Mouse (Mus musculus) kidney, embryonic 14.5 days (tissue): ENCODE measurements around the gene Dach1. TPM values are rescaled to one million over a fixed set of nuclear protein-coding genes. Genes with fewer than 3 reads are reported as not detected.

ENCODE experiments used
- ATAC-seq: fragments of 200-750 bp; cut with Nextera tagmentation; 2 replicates; pipeline ENCODE4 v1.8.0; 2017; ENCODE audit warnings: moderate number of reproducible peaks, mild to moderate bottlenecking, moderate TSS enrichment, moderate library complexity; ENCODE audit not compliant: low FRiP score, low TSS enrichment
- H3K27ac ChIP-seq: fragments of 300-500 bp; sonication (generic); 2 replicates; pipeline ENCODE4 v1.5.1; 2014; ENCODE audit warnings: low read depth, mild to moderate bottlenecking, low read length, moderate library complexity, mixed read lengths
- H3K27me3 ChIP-seq: fragments of 300-500 bp; sonication (generic); 2 replicates; pipeline ENCODE4 v1.6.1; 2014; ENCODE audit warnings: mild to moderate bottlenecking, low read length; ENCODE audit not compliant: control insufficient read depth, insufficient read depth
- H3K36me3 ChIP-seq: fragments of 300-500 bp; sonication (generic); 2 replicates; pipeline ENCODE4 v1.6.1; 2014; ENCODE audit warnings: low read length, mixed read lengths; ENCODE audit not compliant: control insufficient read depth, insufficient read depth
- H3K4me1 ChIP-seq: fragments of 300-500 bp; sonication (generic); 2 replicates; pipeline ENCODE4 v1.6.1; 2014; ENCODE audit warnings: low read length, mixed read lengths; ENCODE audit not compliant: control insufficient read depth, insufficient read depth
- H3K4me2 ChIP-seq: fragments of 300-500 bp; sonication (generic); replicated peaks from 2 replicates; pipeline ENCODE4 v1.6.1; 2014; ENCODE audit warnings: low read depth, mild to moderate bottlenecking, low read length
- H3K4me3 ChIP-seq: fragments of 300-500 bp; sonication (generic); 2 replicates; pipeline ENCODE4 v1.5.1; 2014; ENCODE audit warnings: mild to moderate bottlenecking, low read length
- H3K9ac ChIP-seq: fragments of 300-500 bp; sonication (generic); 2 replicates; pipeline ENCODE4 v1.6.1; 2014; ENCODE audit warnings: low read depth, mild to moderate bottlenecking, low read length, moderate library complexity
- H3K9me3 ChIP-seq: fragments of 300-500 bp; sonication (generic); 2 replicates; pipeline ENCODE4 v1.6.1; 2016; ENCODE audit warnings: low read length; ENCODE audit not compliant: control insufficient read depth
- WGBS: fragments of 180-500 bp; shearing (Covaris S2); extraction: QIAGEN DNeasy Blood & Tissue Kit; methylation state at CpG from one replicate; pipeline ENCODE4 v1.1.7; 2014; 5-methylcytosine and 5-hydroxymethylcytosine counted together
- polyA plus RNA-seq: library from polyadenylated mRNA; unstranded; fragments of >200 nt; fragmentation: Nextera tagmentation; extraction: Ambion mirVana; gene quantifications from 2 replicates; pipeline ENCODE4 v1.2.1, GENCODE M21; 2014

The Dach1 gene
- polyA plus RNA-seq, 1 experiment from 2014 or later: 39.3 TPM

GRCm38 (mm10) chr14:98035261-98035660 is 134.3 kb downstream of the Dach1 start:
- Histone ChIP-seq H3K27ac (no peak overlapping the region), H3K9me3 (no peaks in the 10 kb centered on the region), H3K4me1 (peaks cover 2% of the 10 kb centered on the region; the same call in 1 of the 2 replicates), H3K36me3 (no peaks in the 10 kb centered on the region), H3K4me2 (no peak overlapping the region), H3K4me3 (no peak overlapping the region), H3K9ac (no peak overlapping the region), H3K27me3 (no peaks in the 10 kb centered on the region)
- 0% methylated on average over 1 of the region's 1 CpGs for WGBS
- peak; percentile 79 for ATAC-seq

- 35% methylated on average over 4 of the region's 4 CpGs for WGBS
- no peak for ATAC-seq
- Histone ChIP-seq H3K9ac (no peak overlapping the region), H3K9me3 (no peaks in the 10 kb centered on the region), H3K4me1 (0 out of 2 replicates have a peak, but pooled peaks cover 3% of the 10 kb centered on the region), H3K36me3 (no peaks in the 10 kb centered on the region; the same call in 1 of the 2 replicates), H3K4me2 (no peak overlapping the region), H3K4me3 (no peak overlapping the region), H3K27ac (no peak overlapping the region), H3K27me3 (no peaks in the 10 kb centered on the region)
These were observed 146.0 kb downstream of the Dach1 start for GRCm38 (mm10) chr14:98023540-98023939.

- ATAC-seq: no peak
- 82% methylated on average over 1 of the region's 1 CpGs for WGBS
- peaks cover 9% of the 10 kb centered on the region; the same call in 1 of the 2 replicates for H3K36me3 ChIP-seq
These were observed 155.5 kb downstream of the Dach1 start for GRCm38 (mm10) chr14:98014053-98014452.

GRCm38 (mm10) chr14:98008501-98008900 is 161.1 kb downstream of the Dach1 start:
- Histone ChIP-seq H3K27ac (0 out of 2 replicates have a peak overlapping the region, but pooled peaks have one; percentile 4), H3K27me3 (no peaks in the 10 kb centered on the region), H3K4me2 (no peak overlapping the region), H3K36me3 (0 out of 2 replicates have a peak, but pooled peaks cover 4% of the 10 kb centered on the region), H3K4me1 (no peaks in the 10 kb centered on the region), H3K9me3 (no peaks in the 10 kb centered on the region), H3K4me3 (no peak overlapping the region), H3K9ac (no peak overlapping the region)
- ATAC-seq: no peak
- WGBS: 84% methylated on average over 6 of the region's 6 CpGs

More at GRCm38 (mm10) chr14:98014053-98014452, 155.5 kb downstream of the Dach1 start:
- Histone ChIP-seq H3K27me3 (no peaks in the 10 kb centered on the region), H3K4me1 (no peaks in the 10 kb centered on the region), H3K9ac (no peak overlapping the region), H3K27ac (no peak overlapping the region), H3K4me3 (no peak overlapping the region), H3K9me3 (no peaks in the 10 kb centered on the region), H3K4me2 (no peak overlapping the region)

- 76% methylated on average over 1 of the region's 1 CpGs for WGBS
- no peak overlapping the region for H3K9ac ChIP-seq
- H3K9me3 ChIP-seq: no peaks in the 10 kb centered on the region
- H3K4me2 ChIP-seq: no peak overlapping the region
- H3K36me3 ChIP-seq: no peaks in the 10 kb centered on the region
- H3K4me1 ChIP-seq: no peaks in the 10 kb centered on the region
- H3K27ac ChIP-seq: no peak overlapping the region
- H3K4me3 ChIP-seq: no peak overlapping the region
- ATAC-seq: no peak
- H3K27me3 ChIP-seq: no peaks in the 10 kb centered on the region
These were observed 167.4 kb downstream of the Dach1 start for GRCm38 (mm10) chr14:98002021-98002680.

- no peak overlapping the region for H3K9ac ChIP-seq
- H3K27me3 ChIP-seq: no peaks in the 10 kb centered on the region
- H3K27ac ChIP-seq: no peak overlapping the region
- no peaks in the 10 kb centered on the region for H3K4me1 ChIP-seq
- H3K4me2 ChIP-seq: no peak overlapping the region
- no peak for ATAC-seq
- no peak overlapping the region for H3K4me3 ChIP-seq
- no peaks in the 10 kb centered on the region for H3K36me3 ChIP-seq
- H3K9me3 ChIP-seq: no peaks in the 10 kb centered on the region
These were observed 171.0 kb downstream of the Dach1 start for GRCm38 (mm10) chr14:97998584-97998983.

GRCm38 (mm10) chr14:97983251-97983650 is 186.3 kb downstream of the Dach1 start:
- Histone ChIP-seq H3K4me2 (no peak overlapping the region), H3K9me3 (no peaks in the 10 kb centered on the region), H3K4me1 (peaks cover 29% of the 10 kb centered on the region), H3K36me3 (no peaks in the 10 kb centered on the region), H3K27ac (peak overlapping the region; percentile 71; the same call in 1 of the 2 replicates), H3K9ac (no peak overlapping the region), H3K27me3 (no peaks in the 10 kb centered on the region), H3K4me3 (no peak overlapping the region)
- ATAC-seq: no peak
- WGBS: 45% methylated on average over 3 of the region's 3 CpGs

- Histone ChIP-seq H3K36me3 (no peaks in the 10 kb centered on the region), H3K27ac (peak overlapping the region; percentile 51; the same call in 1 of the 2 replicates), H3K4me1 (peaks cover 29% of the 10 kb centered on the region), H3K9me3 (no peaks in the 10 kb centered on the region), H3K4me2 (no peak overlapping the region), H3K9ac (no peak overlapping the region), H3K27me3 (no peaks in the 10 kb centered on the region), H3K4me3 (no peak overlapping the region)
- ATAC-seq: peak; percentile 83
- 16% methylated on average over 6 of the region's 6 CpGs for WGBS
These were observed 186.9 kb downstream of the Dach1 start for GRCm38 (mm10) chr14:97982676-97983075.

- H3K4me2 ChIP-seq: no peak overlapping the region
- peaks cover 32% of the 10 kb centered on the region for H3K4me1 ChIP-seq
- H3K27me3 ChIP-seq: no peaks in the 10 kb centered on the region
- H3K9me3 ChIP-seq: no peaks in the 10 kb centered on the region
- H3K4me3 ChIP-seq: no peak overlapping the region
- peak overlapping the region; percentile 30; the same call in 1 of the 2 replicates for H3K27ac ChIP-seq
- peak; percentile 25; the same call in 1 of the 2 replicates for ATAC-seq
- no peaks in the 10 kb centered on the region for H3K36me3 ChIP-seq
- no peak overlapping the region for H3K9ac ChIP-seq
- WGBS: 7% methylated on average over 4 of the region's 4 CpGs
These were observed 188.7 kb downstream of the Dach1 start for GRCm38 (mm10) chr14:97980879-97981278.
